Mouse (Mus musculus): Measurements from ENCODE around the gene Gsto1.

The Gsto1 gene

DNA sequence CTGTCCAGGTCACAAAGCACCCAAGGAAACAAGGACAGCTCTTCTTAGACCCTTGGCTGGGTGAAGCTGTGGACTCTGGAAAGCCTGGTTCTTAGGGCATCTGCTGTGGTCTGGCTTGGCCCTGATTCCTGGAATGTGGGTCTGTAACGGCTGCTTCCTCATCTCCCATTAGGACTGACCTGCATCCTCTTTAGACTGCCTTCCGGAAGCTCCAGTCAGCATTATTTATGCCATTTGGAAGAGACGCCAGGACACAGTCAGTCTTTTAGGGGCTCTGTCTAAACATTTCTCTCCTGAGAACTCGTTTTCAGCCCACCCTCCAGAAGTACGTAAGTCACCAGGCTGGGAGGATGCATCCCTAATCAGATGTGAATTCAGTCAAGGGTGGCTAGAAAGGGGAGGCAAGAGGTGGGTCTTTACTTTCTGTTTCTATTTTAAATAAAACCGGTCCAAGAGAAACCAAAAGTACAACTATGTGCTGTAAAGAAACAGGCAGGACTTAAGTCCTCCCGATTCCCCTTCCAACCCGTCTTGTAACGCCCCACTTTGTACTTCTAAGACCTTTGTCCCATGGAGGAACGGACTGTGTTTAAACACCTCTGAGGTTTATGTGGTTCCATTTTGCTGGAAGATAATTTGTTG is 35.8 kb downstream of the Gsto1 start:
- no peak for DNase-seq (ENCODE audit: low spot score in 2 of 2)

DNA sequence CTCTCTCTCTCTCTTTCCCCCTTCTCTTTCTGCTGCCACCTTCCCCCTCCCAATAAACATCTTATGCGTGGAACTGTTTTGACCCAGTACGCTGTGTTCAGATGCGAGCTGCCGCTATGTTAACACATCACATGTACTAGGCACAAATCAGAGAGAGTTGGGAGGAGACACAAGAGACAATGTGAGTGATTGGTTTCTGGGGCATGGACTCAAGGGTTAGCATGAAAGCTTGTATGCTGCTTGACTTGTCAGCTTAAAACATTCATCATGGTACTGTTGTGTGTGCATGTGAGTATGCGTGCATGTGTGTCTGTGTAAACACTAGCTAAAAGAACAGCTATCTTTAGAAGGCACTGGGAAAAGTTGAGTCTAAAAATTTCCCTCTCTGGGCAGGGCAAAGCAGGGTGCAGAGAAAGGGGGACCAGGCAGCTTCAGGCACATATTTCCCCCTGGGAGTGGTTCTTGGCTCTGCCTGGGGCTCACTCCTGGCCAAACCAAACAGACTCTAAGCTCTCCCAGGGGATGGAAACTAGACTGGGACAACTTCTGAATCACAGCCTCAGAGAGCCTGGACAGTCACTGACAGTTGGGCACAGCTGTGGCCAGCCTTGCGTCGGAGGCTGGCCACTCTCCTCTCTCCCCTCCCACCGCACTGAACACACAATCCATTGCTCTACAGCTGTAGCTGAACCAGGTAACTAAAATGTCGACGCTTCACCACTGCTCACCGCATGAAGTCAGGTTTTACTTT is 37.0 kb downstream of the Gsto1 start:
- no peak for DNase-seq (ENCODE audit: low spot score in 2 of 2)

DNA sequence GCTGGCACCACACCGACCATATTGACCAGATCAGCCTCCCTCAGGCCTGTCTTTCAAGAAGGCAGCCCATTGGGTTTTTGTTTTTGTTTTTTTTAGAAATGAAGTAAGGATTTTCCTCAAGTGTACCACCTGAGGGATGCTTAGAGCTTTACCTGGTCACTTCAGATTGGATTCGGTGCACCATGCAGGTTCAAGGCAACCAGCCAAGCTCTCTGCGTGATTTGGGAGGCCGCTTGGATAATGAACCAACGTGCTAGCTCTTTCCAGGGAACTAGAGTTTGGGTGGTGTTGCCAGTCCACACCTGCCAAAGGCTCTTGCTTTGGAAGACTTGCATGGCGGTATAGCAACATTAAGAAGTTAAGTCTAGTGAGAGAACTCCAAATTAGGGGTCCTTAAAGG is 38.3 kb downstream of the Gsto1 start:
- DNase-seq (ENCODE audit: low spot score in 2 of 2), result no peak

GRCm38 (mm10) chr19:47898472-47899079 is 43.8 kb downstream of the Gsto1 start:
- no peak for DNase-seq (ENCODE audit: low spot score in 2 of 2)

- DNase-seq (ENCODE audit: low spot score in 2 of 2), result no peak
These were observed 45.2 kb downstream of the Gsto1 start for GRCm38 (mm10) chr19:47900012-47900411.

GRCm38 (mm10) chr19:47900558-47900957 is 45.8 kb downstream of the Gsto1 start:
- no peak for DNase-seq (ENCODE audit: low spot score in 2 of 2)

- DNase-seq (ENCODE audit: low spot score in 2 of 2), result no peak
These were observed 47.8 kb downstream of the Gsto1 start for GRCm38 (mm10) chr19:47902316-47903201.

DNA sequence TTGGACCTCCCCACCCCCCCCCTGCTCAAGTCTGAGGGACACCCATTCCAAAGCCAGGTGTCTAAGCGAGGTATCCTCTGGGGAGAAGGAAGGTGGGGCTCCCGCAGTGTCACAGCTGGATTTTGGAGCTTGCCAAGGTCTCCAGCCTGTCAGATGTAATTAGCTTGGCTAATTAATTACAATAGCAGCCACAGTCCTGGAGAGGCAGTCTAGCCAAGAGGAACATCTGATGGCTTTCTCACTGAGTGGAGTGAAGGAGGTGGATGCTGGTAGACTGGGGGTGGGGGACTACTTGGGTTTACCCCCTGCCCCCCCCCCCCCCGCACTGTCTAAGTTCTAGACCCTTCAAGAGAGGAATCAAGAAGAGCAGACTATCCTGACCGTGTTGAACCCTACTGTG is 48.9 kb downstream of the Gsto1 start:
- DNase-seq (ENCODE audit: low spot score in 2 of 2), result no peak

- DNase-seq (ENCODE audit: low spot score in 2 of 2), result no peak
These were observed 50.3 kb downstream of the Gsto1 start for GRCm38 (mm10) chr19:47905081-47905480.

DNA sequence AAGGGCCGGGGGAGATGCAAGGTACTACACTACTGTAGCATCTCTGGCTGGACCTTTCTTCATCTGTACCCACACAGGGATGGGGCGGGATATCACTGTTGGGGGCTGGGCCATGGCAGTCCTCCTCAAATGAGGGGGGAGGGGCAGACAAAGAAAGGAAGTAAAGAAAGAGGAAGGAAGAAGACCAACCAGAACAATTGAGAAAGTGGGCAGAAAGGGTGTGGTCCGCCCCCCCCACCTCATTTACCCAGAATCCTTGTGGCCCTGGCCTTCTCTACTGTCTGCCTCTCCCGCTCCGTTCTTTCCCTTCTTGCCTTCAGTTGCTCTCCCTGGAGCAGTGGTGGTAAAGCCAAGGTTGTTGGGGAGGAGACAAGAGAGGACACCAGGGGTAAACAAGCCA is 50.8 kb downstream of the Gsto1 start:
- DNase-seq (ENCODE audit: low spot score in 2 of 2), result no peak

- DNase-seq (ENCODE audit: low spot score in 2 of 2), result no peak
These were observed 52.8 kb downstream of the Gsto1 start for GRCm38 (mm10) chr19:47907596-47907995.

DNA sequence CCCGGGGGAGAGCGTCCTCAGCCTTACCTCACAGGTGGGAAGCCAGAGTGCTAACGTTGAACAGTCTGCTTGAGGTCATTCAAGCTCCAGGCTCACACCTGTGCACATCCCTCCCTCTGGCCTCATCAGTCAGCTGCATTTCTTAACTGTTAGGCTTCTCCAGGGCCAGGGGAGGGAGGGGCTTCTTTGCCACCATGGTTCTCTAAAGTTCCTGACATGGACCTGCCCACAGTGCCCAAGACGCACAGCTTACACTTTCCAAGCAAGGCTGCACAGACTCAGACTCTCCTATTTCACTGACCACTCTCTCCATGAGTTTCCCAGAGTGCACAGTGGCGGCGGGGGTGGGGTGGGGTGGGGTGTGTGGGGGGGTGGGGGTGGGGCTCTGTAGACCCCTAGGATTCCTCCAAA is 54.2 kb downstream of the Gsto1 start:
- DNase-seq (ENCODE audit: low spot score in 2 of 2), result no peak

DNA sequence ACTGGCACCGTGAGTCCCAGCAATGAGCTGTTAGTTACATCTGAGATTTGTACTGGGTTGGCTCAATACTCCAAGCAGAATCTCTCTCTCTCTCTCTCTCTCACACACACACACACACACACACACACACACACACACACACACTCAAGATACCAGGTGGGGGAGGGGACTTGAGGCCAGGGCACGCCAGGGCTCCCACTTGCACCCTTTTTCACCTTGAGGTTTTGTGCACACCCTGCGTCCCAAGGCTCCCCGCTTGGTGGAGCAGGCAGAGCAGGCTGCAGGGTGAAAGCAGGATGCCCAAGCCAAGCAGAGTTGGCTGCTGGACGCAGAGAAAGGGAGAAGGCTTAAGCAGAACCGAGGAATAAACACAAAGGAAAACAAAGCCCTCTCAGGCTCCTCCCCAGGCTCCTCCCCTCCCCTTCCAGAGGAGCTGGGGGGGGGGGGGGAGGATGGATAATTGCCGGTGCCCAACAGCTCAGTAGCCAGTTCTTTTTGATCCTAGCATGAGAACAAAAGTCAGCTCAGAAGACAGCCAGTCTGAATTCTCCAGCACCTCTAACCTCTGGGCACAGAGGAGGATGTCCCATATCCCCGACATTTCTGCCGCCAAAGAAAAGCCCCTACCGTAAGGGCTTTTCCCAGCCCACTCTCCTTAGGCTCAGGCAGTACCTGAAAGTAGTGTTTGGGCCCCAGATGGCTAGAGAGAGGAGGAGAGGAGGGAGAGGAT is 54.8 kb downstream of the Gsto1 start:
- DNase-seq (ENCODE audit: low spot score in 2 of 2), result no peak

DNA sequence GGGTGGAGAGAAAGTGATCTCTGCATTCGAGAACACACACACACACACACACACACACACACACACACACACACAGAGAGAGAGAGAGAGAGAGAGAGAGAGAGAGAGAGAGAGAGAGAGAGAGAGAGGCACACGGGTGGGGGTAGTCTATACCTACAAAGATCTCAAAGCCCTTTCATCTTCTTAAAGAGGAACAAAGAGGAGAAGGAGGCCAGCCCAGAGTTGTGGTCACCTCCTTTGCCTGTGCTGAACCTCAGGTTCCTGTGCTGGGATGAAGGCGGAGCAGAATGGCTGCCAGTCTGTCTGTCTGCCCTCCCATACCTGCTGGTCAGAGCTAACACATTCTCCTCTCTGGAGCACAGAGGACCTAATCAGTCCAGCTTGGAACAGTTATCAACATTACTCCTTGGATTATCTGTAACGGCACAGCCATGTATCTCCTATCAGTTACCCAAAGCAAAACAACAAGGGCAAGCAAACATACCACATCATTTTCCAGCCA is 55.4 kb downstream of the Gsto1 start:
- no peak for DNase-seq (ENCODE audit: low spot score in 2 of 2)

- DNase-seq (ENCODE audit: low spot score in 2 of 2), result no peak
These were observed 56.0 kb downstream of the Gsto1 start for GRCm38 (mm10) chr19:47910751-47911150.

- DNase-seq (ENCODE audit: low spot score in 2 of 2), result no peak
These were observed 58.6 kb downstream of the Gsto1 start for GRCm38 (mm10) chr19:47913344-47913743.

GRCm38 (mm10) chr19:47914191-47914590 is 59.4 kb downstream of the Gsto1 start:
- no peak for DNase-seq (ENCODE audit: low spot score in 2 of 2)
